Mouse (Mus musculus) kidney, embryonic 14.5 days (tissue): ENCODE results near the gene Fam181a. TPM values are rescaled to one million over a fixed set of nuclear protein-coding genes. Genes with fewer than 3 reads are reported as not detected.

Source experiments
- ATAC-seq: fragments of 200-750 bp; cut with Nextera tagmentation; 2 replicates; pipeline ENCODE4 v1.8.0; 2017; ENCODE audit warnings: moderate number of reproducible peaks, mild to moderate bottlenecking, moderate TSS enrichment, moderate library complexity; ENCODE audit not compliant: low FRiP score, low TSS enrichment
- H3K27ac ChIP-seq: fragments of 300-500 bp; sonication (generic); 2 replicates; pipeline ENCODE4 v1.5.1; 2014; ENCODE audit warnings: low read depth, mild to moderate bottlenecking, low read length, moderate library complexity, mixed read lengths
- H3K27me3 ChIP-seq: fragments of 300-500 bp; sonication (generic); 2 replicates; pipeline ENCODE4 v1.6.1; 2014; ENCODE audit warnings: mild to moderate bottlenecking, low read length; ENCODE audit not compliant: control insufficient read depth, insufficient read depth
- H3K36me3 ChIP-seq: fragments of 300-500 bp; sonication (generic); 2 replicates; pipeline ENCODE4 v1.6.1; 2014; ENCODE audit warnings: low read length, mixed read lengths; ENCODE audit not compliant: control insufficient read depth, insufficient read depth
- H3K4me1 ChIP-seq: fragments of 300-500 bp; sonication (generic); 2 replicates; pipeline ENCODE4 v1.6.1; 2014; ENCODE audit warnings: low read length, mixed read lengths; ENCODE audit not compliant: control insufficient read depth, insufficient read depth
- H3K4me2 ChIP-seq: fragments of 300-500 bp; sonication (generic); replicated peaks from 2 replicates; pipeline ENCODE4 v1.6.1; 2014; ENCODE audit warnings: low read depth, mild to moderate bottlenecking, low read length
- H3K4me3 ChIP-seq: fragments of 300-500 bp; sonication (generic); 2 replicates; pipeline ENCODE4 v1.5.1; 2014; ENCODE audit warnings: mild to moderate bottlenecking, low read length
- H3K9ac ChIP-seq: fragments of 300-500 bp; sonication (generic); 2 replicates; pipeline ENCODE4 v1.6.1; 2014; ENCODE audit warnings: low read depth, mild to moderate bottlenecking, low read length, moderate library complexity
- H3K9me3 ChIP-seq: fragments of 300-500 bp; sonication (generic); 2 replicates; pipeline ENCODE4 v1.6.1; 2016; ENCODE audit warnings: low read length; ENCODE audit not compliant: control insufficient read depth
- WGBS: fragments of 180-500 bp; shearing (Covaris S2); extraction: QIAGEN DNeasy Blood & Tissue Kit; methylation state at CpG from one replicate; pipeline ENCODE4 v1.1.7; 2014; 5-methylcytosine and 5-hydroxymethylcytosine counted together
- polyA plus RNA-seq: library from polyadenylated mRNA; unstranded; fragments of >200 nt; fragmentation: Nextera tagmentation; extraction: Ambion mirVana; gene quantifications from 2 replicates; pipeline ENCODE4 v1.2.1, GENCODE M21; 2014

Fam181a gene
- polyA plus RNA-seq = not detected in 2 replicates

DNA sequence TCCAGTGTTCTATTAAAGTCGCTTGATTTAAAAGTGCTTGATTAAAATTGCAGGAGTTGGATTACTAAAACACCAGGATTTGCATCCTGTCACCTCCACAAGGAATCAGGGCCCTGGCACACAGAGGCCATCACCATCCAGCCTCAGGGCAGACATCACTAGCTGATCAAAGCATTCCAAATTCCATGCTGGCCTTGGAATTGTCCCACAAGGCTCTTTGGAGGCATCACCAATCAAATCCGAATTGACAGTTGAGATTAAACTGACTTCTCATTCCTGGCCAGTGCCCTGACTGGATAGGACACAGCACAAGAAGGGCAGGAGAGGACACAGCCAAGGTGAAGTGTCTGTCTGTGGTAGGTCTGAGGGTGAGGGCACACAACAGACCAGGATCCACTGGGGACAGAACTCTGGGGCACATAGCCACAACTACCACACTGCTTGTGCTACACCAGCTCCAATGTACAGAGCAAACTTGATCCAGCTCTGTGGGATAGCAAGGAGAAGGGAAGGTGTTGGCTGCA is at the start of gene Fam181a:
Fam181a (plus strand) TSS at position 232 of the 524 bp plus-strand sequence.
- Histone ChIP-seq H3K9me3 (no peaks in the 10 kb centered on the region; the same call in 1 of the 2 replicates), H3K4me3 (no peak within 1 kb of the TSS), H3K4me1 (peaks cover 8% of the 10 kb centered on the region; the same call in 1 of the 2 replicates), H3K9ac (no peak within 1 kb of the TSS), H3K27ac (no peak within 1 kb of the TSS), H3K4me2 (no peak within 1 kb of the TSS), H3K27me3 (peaks cover 7% of the 10 kb centered on the region), H3K36me3 (no peaks in the 10 kb centered on the region)
- no peak for ATAC-seq
- 61% methylated on average over 2 of the region's 2 CpGs for WGBS

DNA sequence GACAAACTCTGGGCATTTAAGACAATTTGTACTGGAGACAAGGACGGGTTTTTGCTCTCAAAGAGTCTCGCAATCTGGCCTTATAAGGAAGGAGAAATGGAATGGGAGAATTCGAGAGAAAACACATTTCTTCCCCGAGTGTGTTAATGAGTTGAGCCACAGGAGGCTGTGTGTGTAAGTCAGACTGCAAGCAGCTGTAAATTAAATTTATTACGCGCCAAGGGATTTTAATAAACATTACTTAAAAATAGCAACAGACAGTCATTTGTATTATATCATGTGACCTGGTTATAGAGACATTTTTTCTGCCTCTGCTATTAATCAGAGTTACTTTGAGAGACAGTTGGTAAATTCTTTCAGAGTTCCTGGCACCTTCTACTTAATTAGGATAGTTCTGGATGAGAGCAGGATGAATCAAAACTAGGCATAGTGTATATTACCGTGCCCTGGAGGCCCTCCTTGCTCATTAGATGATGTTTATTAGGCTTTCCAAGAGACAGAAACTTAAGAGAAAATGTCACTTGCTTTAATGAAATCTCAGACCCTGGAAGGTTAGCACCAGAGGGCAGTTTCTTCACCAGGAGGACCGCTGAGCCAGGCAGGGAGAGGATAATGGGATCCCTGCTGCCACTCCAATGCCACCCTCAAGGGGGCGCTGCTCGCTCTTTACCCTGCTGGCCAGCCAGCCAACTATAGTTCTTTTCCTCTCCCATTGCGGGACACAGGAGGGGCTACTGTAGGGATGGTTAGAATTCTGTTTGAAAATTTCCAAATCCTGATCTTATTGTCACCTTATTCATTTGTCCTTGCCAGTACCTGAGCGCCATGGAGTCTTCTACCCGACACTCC is 48.5 kb upstream of the Fam181a start:
- Histone ChIP-seq H3K27ac (no peak overlapping the region), H3K9me3 (no peaks in the 10 kb centered on the region), H3K4me2 (no peak overlapping the region), H3K4me1 (no peaks in the 10 kb centered on the region), H3K36me3 (no peaks in the 10 kb centered on the region), H3K9ac (no peak overlapping the region), H3K27me3 (no peaks in the 10 kb centered on the region), H3K4me3 (no peak overlapping the region)
- no peak for ATAC-seq
- WGBS = 55% methylated on average over 13 of the region's 13 CpGs

DNA sequence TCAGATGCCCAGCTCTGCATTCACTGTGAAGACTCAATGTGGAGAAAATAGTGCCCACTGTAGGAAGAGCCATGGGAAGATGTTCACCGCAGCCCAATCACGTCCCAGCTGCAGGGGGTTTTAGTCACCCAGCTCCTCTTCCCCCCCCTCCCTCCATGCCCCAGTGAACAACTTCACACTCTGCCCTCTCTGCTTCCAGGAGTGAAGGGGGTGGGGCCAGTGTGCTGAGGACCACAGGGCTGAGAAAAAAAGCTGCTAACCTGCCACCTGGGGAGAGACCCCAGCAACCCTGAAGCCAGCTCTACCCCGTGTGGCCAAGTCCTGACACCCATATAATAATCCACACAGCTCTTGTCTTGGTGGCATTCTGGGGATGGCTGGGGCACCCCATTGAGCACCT is 44.2 kb upstream of the Fam181a start:
- H3K27me3 ChIP-seq = no peaks in the 10 kb centered on the region
- H3K4me2 ChIP-seq = no peak overlapping the region
- H3K4me1 ChIP-seq = no peaks in the 10 kb centered on the region
- H3K27ac ChIP-seq = no peak overlapping the region
- 14% methylated on average over 3 of the region's 3 CpGs for WGBS
- no peak overlapping the region for H3K4me3 ChIP-seq
- H3K9me3 ChIP-seq = no peaks in the 10 kb centered on the region
- ATAC-seq = peak; percentile 54; the same call in 1 of the 2 replicates
- H3K9ac ChIP-seq = no peak overlapping the region
- no peaks in the 10 kb centered on the region for H3K36me3 ChIP-seq

DNA sequence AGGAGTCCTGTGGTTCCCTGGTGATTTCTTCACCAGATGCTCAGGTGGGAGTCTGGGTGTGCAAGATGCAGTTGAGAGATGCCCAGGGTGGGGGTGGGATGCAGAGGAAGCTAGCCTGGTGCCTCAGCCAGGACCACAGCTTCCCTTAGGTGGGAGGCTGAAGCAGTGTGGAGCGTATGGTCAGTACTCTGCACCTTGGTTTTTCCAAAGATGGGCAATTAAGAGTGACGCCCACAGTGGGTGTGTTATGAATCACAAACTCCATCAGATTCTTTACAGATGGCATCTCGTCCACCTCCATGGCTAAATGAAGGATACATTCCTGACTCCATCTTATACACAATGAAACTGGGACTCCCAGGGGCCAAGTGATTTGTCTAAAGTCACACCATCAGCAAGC is 38.6 kb upstream of the Fam181a start:
- Histone ChIP-seq H3K9me3 (no peaks in the 10 kb centered on the region), H3K4me3 (no peak overlapping the region), H3K4me1 (no peaks in the 10 kb centered on the region), H3K9ac (no peak overlapping the region), H3K27me3 (no peaks in the 10 kb centered on the region), H3K27ac (no peak overlapping the region), H3K36me3 (no peaks in the 10 kb centered on the region), H3K4me2 (no peak overlapping the region)
- no peak for ATAC-seq
- 88% methylated on average over 3 of the region's 3 CpGs for WGBS

DNA sequence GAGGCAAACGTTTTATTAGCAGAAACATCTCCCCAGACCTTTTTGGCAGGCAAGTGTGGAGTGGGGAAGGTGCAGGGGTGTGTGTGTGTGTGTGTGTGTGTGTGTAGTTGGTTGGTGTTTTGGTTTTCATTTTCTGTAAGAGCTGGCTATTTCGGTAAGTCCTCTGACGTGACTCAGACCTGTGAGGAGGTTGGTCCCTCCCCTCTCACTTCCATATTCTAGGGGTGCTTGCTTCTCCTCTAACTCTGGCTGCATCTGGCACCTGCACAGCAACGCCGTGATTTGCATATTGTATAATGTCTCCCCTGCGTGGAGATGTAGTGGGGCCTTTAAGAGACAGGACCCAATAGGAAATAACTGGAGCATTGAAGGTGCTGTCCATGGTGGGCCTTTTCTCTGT is 37.7 kb upstream of the Fam181a start:
- H3K27ac ChIP-seq = no peak overlapping the region
- no peaks in the 10 kb centered on the region for H3K36me3 ChIP-seq
- no peak overlapping the region for H3K4me3 ChIP-seq
- H3K9me3 ChIP-seq = peaks cover 2% of the 10 kb centered on the region; the same call in 1 of the 2 replicates
- H3K4me1 ChIP-seq = no peaks in the 10 kb centered on the region
- H3K27me3 ChIP-seq = no peaks in the 10 kb centered on the region
- WGBS = 66% methylated on average over 6 of the region's 6 CpGs
- no peak overlapping the region for H3K9ac ChIP-seq
- no peak for ATAC-seq
- H3K4me2 ChIP-seq = no peak overlapping the region

DNA sequence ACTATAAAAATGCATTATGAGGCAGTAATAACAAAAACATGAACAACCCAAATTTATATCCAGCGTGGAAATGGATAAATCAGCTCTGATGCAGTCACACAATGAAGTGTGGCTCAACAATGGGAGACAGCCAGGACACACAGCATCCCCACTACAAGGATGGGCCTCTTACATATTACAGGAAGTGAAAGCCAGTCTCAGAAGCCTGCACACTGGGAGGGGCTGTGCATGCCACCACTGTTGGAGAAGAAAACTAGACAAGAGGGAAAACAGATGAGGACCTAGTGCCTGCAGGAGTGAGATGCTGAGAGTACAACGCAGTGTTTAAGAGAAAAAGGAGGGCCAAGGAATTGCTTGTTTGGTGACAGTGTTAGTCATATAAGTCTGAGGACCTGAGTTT is 37.0 kb upstream of the Fam181a start:
- ATAC-seq = no peak
- no peak overlapping the region for H3K4me3 ChIP-seq
- H3K9ac ChIP-seq = no peak overlapping the region
- no peak overlapping the region for H3K27ac ChIP-seq
- no peaks in the 10 kb centered on the region for H3K27me3 ChIP-seq
- WGBS = 94% methylated on average over 2 of the region's 2 CpGs
- no peaks in the 10 kb centered on the region for H3K36me3 ChIP-seq
- no peak overlapping the region for H3K4me2 ChIP-seq
- H3K4me1 ChIP-seq = no peaks in the 10 kb centered on the region
- peaks cover 3% of the 10 kb centered on the region; the same call in 1 of the 2 replicates for H3K9me3 ChIP-seq

DNA sequence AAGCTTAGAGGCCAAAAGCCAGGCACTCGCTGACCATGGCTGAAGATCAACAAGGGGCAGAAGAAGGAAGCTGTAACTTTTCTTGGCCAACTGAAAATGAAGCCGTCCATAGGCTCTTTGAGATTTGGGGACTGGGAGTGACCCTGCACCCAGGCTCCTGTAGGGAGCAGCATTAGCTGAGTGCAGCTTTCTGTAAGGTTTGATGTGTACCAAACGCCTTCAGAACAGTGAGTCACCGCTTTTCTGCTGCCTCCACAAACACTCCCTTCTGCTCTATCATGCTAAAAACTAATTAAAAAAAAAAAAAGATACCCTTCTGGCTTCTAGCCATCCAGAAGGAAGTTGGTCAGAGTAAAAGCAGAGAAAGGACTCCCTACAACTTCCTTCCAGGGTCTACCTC is 34.4 kb upstream of the Fam181a start:
- no peak for ATAC-seq
- 52% methylated on average over 4 of the region's 4 CpGs for WGBS

DNA sequence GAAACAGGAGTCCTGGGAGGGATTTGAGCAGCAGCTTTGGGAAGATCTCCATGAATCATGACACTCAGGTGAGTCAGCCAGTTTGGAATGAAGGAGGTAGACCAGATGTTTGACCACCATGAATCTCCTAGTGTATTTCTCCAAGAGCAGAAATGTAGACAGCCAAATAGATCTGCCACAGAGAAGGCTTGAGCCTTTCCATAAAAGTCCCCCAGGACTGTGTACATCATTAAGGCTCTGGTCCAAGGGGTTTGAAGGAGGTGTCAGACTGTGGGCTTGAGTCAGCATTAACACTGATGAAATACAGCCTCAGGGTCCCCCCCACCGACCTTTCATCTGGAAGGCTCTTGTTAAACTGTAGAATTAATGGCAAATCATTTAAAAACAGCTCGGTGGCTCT is 29.3 kb upstream of the Fam181a start:
- no peaks in the 10 kb centered on the region for H3K4me1 ChIP-seq
- no peak overlapping the region for H3K27ac ChIP-seq
- ATAC-seq = peak; percentile 75
- peaks cover 3% of the 10 kb centered on the region; the same call in 1 of the 2 replicates for H3K9me3 ChIP-seq
- no peak overlapping the region for H3K4me3 ChIP-seq
- H3K9ac ChIP-seq = no peak overlapping the region
- no peak overlapping the region for H3K4me2 ChIP-seq
- no peaks in the 10 kb centered on the region for H3K36me3 ChIP-seq
- 22% methylated on average over 2 of the region's 2 CpGs for WGBS
- no peaks in the 10 kb centered on the region for H3K27me3 ChIP-seq

More for the DNA sequence above, 34.4 kb upstream of the Fam181a start:
- H3K27me3 ChIP-seq = no peaks in the 10 kb centered on the region
- H3K36me3 ChIP-seq = no peaks in the 10 kb centered on the region
- H3K4me2 ChIP-seq = no peak overlapping the region
- H3K4me3 ChIP-seq = no peak overlapping the region
- H3K4me1 ChIP-seq = no peaks in the 10 kb centered on the region
- peaks cover 3% of the 10 kb centered on the region; the same call in 1 of the 2 replicates for H3K9me3 ChIP-seq
- H3K27ac ChIP-seq = no peak overlapping the region
- H3K9ac ChIP-seq = no peak overlapping the region

DNA sequence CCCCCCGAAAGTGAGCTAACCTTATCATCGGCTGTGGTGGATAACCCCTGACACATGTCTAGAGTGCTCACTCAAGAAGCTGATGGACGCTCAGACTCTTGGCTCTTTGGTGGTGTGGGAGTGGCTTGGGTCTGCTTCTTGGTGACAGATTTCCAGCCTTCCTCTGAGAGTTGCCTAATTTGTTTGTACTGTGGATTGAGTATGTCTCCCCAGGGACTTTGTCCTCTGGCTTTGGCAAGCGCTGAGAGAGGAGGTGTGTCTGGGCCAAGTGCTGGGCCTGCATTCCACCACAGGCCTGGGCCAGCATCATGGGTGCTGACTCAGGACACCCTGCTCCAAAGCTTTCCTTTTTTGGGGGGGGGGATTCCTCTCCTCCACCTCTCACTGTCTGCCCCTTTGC is 28.9 kb upstream of the Fam181a start:
- Histone ChIP-seq H3K9ac (no peak overlapping the region), H3K9me3 (peaks cover 3% of the 10 kb centered on the region; the same call in 1 of the 2 replicates), H3K4me2 (no peak overlapping the region), H3K27me3 (no peaks in the 10 kb centered on the region), H3K4me3 (no peak overlapping the region), H3K27ac (no peak overlapping the region), H3K36me3 (no peaks in the 10 kb centered on the region), H3K4me1 (no peaks in the 10 kb centered on the region)
- 27% methylated on average over 4 of the region's 4 CpGs for WGBS
- peak; percentile 65; the same call in 1 of the 2 replicates for ATAC-seq
